Mouse (Mus musculus): ENCODE measurements at regions not wholly inside any gene's neighbourhood (a gene's known extent, or its start where the extent isn't known, plus 50 kb on each side); places are given as distances from the start of the nearest gene placed in this dataset.

DNA sequence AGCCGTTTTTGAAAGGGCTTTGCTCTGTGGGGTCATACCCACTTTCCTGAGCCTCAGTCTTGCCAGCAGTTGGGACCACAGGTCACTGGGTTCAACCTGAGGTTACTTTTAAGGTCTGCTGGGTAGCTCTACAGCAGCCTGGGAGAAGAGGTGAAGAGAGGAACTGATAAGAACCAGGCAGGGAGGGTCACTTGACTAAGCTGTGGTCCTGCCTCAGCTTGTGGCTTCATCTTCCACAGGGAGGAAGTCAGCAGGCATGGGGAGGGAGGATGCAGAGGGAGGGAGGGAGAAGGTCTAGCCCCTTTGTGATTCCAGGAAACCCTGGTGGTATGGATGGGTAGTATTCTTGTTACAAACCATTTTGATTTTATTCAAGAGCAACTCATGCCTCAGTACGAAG lies 59.9 kb upstream of the Lrpap1 start:
- DNase-seq (ENCODE audit: low read depth, low spot score): no peak

DNA sequence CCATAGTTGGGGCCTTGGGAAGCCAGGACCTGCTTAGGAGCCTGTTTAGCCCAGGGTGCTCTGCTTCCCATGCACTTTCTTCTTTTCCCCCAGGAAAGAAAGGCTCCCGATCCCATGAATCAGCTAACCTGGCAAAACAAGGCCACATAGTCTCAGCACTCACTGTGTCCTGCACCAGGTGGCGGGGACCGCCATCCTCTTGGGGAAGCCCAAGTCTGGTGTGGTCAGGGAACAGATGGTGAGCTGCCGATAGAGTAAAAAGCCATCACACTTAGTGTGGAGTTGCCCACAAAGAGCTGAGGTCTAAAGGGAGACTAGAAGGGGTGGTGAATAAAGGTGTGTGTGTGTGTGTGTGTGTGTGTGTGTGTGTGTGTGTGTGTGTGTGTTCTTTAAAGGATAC lies 57.0 kb upstream of the Lrpap1 start:
- no peak for DNase-seq (ENCODE audit: low read depth, low spot score)

DNA sequence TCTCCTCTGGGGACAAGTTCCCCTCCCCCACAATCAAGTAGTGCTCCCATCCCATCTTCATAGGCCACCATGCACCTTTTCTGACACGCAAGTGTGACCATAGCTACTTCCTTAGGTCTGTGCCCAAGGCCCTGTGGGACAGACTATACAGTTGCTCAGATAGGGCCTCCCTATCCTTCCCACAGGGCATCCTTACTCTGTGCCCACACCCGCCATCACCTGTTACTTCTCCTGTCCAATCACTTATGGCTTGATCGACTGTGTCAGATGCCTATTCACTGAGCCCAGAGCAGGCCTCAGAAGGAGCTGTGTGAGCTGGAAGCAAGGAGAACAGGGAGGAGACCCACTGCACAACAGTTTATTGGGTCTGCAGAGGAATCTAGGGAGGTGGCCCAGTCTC lies 56.6 kb upstream of the Lrpap1 start:
- no peak for DNase-seq (ENCODE audit: low read depth, low spot score)

DNA sequence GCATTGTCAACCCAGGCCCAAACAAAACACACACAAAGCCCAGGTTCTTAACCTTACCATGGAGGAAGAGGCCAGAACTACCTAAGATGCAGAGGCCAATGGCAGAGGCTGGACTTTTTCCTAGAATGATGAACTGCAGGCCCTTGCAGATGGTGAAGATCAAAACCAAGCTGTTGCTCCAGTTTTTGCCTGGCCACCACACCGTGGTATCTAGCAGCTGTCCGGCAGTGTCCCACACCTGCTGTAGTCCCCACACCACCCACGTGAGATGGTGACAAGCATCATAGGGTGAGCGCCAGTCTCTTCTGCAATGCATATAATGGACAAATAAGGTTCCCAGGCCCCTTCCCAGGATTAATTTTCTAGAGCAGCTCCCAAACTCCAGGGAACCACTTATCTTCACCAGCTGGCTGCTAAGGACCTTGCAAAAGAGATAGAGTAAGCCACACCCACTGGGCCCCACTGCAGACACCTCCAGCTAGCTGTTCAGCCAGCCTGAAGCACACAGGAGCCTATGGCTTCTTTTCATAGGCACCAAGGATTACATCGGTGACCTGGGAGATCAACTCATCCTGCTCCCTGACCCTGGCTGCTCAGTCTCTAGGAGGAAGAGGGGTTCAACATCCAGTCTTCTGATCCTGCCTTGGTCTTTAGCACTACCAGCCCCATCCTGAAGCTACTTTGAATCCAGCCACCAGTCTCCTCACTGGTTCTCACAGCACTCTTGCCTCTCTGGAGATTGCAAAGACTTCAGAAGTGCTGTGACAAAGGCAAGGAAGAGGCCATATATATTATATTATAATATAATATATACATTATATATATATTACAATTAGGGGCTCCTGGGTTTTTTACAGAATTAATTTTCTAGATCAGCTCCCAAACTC lies 55.6 kb upstream of the Lrpap1 start:
- no peak for DNase-seq (ENCODE audit: low read depth, low spot score)

DNA sequence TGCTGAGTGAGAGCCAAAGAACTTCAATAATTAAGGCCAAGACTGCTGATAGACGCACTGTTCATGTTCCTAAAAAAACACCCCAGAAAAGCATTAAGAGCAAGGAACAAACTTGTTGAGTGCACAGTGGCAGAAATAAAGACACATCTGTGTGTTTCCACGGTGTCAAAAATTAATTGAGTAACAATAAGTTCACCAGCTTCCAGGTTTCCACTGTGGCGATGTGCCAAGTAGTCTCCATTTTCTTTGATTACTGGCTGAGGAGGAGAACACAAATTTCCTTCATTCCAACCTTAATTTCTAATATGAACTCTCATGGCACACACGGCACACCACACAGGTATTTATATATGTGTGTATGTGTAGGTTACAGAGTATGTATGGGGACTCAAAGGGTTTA lies 54.3 kb upstream of the Lrpap1 start:
- no peak for DNase-seq (ENCODE audit: low read depth, low spot score)

DNA sequence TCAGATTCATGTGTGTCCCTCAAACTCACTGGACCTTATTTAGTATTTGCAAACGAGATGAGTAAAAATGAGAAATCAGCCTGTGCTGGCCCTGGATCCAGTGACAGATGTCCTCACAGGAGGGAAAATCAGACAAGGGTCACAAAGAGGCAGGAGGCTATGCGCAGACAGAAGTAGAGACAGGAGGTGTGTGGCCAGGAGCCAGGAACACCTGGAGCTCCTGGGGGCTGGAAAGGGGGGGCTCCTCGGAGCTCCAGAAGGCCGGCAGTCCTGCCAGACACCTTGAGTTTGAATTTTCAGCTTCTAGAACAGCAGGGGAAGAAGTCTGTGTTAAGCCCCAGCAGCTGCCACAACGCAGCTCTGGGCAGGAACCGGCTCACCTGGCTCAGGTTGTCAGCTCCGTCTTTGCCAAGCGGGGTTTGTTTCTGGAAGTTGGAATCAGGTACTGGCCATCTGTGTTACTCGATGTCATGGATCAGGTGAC lies 53.7 kb upstream of the Lrpap1 start:
- no peak for DNase-seq (ENCODE audit: low read depth, low spot score)

DNA sequence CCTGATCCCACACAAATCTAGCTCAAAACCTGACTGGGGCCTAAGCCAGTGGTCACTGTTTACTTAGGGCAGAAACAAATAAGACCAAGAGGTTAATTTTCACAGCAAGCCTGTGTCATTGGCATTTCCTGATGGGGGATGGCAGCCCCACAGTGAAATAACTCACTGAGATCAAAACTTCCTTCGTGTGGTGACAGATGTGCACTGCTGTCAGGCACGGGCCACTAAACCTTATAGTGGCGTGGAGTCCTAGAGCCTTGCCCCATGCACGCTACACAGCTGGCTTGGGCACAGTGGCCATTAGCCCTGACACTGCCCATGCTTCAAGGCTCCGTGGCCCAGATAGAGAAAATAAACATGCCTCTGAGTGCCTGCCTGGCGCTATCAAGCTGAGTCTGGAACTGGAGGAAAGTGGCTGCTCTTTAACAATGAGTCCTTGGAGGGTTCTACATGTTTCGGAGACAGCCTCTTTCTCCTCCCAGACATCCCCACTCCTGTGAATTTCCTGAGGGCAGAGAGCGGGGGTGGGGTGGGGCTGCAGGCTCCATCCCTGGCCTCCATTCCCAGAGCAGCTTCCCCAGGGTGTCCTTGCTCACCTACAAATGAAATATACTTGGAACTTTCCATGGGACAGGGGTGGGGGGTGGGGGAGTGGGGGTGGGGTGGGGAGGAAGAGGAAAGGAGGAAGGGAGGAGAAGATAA lies 52.9 kb upstream of the Lrpap1 start:
- no peak for DNase-seq (ENCODE audit: low read depth, low spot score)

DNA sequence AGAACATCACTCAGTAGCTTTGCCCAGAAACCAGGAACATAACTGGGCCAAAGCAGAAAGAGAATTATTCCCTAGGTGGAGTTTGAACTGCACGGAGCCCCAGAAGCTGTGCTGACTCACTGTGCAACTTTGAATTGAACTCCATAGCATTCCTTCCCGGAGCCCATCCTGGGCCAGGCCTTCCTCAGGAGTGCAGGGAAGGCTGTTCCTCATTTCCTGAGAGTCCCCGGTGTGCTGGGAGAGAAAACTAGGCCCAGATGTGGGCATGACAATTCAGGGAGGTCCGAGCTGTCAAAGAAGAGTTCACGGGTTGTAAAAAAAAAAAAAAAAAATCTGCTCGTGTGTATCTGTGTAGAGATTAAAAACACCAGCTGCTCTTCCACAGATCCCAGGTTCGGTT lies 50.8 kb upstream of the Lrpap1 start:
- DNase-seq (ENCODE audit: low read depth, low spot score): no peak

DNA sequence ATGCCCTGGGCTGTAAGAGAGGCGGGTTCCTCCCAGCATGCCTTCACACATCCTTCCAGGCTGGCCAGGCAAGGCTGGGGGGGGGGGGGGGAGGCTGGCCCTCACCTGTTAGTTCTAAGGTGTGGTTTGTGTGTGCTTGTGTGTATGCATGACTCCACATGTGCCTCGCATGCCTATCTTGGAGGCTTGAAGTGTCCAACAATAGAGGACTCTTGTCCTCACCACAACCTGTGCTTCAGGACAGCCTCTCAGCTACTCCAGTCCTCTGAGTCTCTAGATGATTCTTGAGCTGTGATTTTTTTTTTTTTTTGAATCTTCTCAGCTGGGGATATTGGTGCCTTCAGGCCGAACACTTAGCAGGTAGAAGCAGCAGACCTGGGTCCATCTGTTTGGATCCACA lies 50.2 kb upstream of the Lrpap1 start:
- no peak for DNase-seq (ENCODE audit: low read depth, low spot score)

Data from ES-CJ7 (cell line).